Mouse (Mus musculus) CD8-positive naive resting alpha-beta T cell, adult 57 days (primary cell): ENCODE measurements around the gene Als2cr12. TPM values are rescaled to one million over a fixed set of nuclear protein-coding genes. Genes with fewer than 3 reads are reported as not detected.

Experiments used
- total RNA-seq: library from RNA; stranded (reverse); gene quantifications from one replicate; pipeline ENCODE4 v1.2.4, GENCODE M21; 2023

Als2cr12 gene
- not detected for total RNA-seq

DNA sequence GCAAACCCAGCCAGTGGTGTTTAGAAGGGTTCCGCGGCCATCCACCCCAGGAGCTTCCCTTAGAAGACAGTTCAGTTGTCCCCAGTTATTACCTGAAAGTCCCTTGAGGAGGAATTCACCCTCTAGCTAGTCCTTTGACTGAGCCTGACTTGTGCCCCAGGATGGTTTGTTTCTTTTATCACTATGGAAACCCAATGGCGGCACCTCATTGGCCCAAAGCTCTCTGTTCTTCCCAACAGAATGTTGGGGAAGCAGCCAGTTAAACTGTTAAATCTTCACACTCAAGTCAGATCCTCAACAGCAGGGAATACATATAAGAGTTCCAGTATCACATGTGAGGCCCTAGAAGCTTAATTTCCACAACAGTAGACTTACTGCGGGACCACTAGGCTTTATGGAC is at the start of gene Als2cr12:
TSS of gene Als2cr12 (minus strand) at position 180 of the 400 bp plus-strand sequence.

DNA sequence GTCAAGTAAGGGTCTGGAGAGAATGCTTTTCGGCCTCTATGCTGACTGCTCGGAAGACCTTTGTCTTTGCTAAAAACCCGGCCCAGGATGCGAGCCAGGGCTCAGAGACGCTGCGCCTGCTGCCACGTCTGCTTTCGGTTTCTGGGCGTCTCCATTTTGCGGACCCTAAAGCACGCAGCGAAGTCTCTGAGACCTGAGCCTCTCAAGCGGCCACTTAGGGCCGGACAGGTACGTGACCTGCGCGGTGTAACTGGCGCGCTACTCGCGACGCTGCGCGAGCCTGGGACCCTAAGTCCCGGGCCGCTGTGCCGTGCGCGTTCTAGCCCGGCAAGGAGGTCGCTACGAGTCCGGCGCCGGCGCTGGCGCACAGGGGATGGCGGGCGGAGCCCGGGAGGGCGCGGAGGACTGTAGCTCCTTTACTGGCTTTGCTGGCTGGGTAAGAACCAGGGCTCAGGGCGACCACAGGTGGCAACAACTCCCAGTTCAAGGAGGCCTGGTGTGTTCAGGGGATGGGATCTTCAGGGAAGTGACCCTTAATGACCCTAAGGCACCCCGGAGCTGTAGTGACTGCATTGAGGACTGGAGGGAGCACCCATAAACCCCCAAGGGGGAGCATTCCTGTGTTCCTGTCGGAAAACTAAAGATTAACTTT is 15.7 kb upstream of the Als2cr12 start, which contains the start of gene Cflar:
TSS of gene Cflar (plus strand) at position 144 of the 652 bp plus-strand sequence.

Other genes with a start within 250 kb of the Als2cr12 start
- 31.2 TPM for gene Orc2, start 190.9 kb downstream of the Als2cr12 start, total RNA-seq
- 19.5 TPM for gene Fam126b, start 109.7 kb downstream of the Als2cr12 start, total RNA-seq
- 33.0 TPM for gene Ndufb3, start 109.6 kb downstream of the Als2cr12 start, total RNA-seq
- gene Cflar, start 15.5 kb upstream of the Als2cr12 start, total RNA-seq: 124 TPM
- gene Casp8, start 99.4 kb upstream of the Als2cr12 start, total RNA-seq: 102 TPM